Mouse (Mus musculus) spleen, adult 18-20 months (tissue): ENCODE data around the gene Cyb5b.
A peak's percentile ranks its signal among the peaks of the same experiment; 100 is the strongest.

ENCODE experiments used
- DNase-seq, 2 experiments: peaks; one replicate each; pipeline ENCODE4 v3.0.0; 2022; ENCODE audit warnings: mixed read lengths in 2 of 2

Cyb5b gene

DNA sequence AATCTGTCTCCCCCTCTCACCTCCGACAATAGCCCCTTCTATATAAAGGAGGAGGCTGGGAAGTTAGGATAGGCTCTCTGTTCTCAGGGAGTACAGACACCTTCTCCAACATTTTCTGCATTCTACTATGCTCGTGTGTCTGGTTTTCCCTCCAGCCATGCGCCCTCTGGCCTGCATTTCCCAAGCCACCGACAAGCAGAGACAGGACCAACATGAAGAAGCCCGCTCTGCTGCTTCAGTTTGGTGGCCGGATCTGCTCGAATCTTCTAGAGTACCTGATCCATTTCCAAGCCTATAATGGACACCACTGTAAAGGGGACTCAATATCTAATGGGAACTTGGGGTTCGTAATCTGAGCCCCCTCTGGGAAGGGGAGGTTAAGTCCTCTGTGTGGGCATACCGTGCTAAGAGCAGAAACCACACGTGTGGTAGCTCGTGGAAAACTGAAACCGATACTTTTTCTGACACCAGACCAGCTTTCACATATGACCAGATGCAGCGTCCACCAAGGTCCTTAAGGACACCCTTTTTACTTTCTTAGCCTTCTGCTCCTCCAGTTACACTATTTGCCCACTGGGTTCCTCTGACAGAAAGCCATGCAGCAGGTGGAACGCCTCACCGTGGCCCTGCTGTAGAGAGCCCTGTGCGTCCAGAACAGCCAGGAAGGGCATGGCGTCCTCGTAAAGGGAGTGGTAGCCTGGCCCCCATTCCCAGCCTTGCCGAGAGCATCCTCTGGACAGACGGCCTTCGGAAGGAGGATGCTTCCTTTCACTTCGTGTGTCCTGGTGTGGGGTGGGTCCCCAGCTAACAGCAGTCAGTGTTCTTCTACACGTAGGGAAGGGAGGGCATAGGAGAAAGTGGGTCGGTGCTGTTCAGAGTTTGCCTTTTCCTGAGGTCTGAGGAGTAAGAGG is 17.6 kb upstream of the Cyb5b start:
- DNase-seq, result no peak

DNA sequence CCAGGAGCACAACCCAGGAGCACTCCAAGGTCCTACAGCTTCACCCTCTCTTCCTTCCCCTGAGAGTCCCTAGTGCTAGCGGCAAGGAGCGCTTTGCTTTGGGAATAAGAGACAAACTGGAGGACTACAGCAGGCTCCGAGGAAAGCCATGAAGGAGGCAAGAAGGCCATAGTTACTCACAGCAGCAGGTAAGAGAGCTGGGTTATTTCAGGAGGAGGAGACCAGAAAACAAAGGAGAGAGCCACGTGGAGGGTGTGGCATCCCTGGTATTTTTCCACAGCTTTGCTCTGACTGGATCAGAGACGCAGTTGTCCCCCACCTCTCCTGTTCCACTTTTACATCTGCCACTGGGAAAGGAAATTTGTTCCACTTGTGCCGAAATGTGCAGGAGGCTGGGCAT is 16.6 kb upstream of the Cyb5b start:
- DNase-seq, result no peak

DNA sequence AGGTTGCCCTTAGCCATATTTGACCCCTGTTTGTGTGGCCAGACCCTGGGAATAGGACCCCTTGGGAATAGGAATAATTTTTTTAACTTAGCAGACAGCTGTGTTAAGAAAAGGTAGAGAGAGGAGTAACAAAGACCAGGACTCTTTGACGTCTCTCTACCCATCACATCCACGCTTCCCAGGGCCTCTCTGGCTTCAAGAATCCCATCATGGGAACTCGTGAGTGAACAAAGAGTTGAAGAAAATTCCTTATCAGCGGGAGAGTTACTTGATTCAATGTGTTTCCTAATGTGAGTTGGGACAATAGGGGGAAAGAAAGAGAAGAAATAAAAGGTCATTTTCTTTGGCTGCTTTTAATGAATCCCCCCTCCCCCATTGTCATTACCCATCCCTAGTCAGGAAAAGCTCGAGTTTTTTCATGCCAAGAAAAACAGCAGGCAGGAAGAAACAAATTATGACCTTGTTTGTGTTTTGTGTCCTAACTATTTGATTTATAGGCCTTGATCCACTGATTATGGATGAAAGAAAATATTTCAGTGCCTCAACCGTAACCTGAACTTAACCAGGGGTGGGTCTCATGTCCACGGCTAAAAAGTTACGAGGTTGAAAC is 14.3 kb upstream of the Cyb5b start:
- DNase-seq, result no peak

DNA sequence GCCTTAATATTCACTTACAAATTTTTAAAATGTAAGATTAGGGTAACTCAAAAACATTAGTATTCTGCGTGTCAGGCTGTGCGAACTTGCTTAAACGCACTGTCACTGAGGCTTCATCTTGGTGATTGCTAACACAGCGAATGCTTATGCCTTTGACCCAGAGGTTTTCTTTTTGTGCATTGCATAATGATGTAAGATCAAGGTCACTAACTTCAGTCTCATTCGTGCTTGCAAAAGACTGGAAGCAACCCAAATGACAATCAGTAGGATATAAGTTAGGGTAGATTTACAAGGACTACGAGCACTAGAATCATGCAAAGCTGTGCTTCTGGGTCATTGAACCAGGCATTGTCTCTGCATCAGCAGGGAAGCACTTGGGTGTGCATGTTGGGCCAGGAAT is 12.8 kb upstream of the Cyb5b start:
- no peak for DNase-seq

DNA sequence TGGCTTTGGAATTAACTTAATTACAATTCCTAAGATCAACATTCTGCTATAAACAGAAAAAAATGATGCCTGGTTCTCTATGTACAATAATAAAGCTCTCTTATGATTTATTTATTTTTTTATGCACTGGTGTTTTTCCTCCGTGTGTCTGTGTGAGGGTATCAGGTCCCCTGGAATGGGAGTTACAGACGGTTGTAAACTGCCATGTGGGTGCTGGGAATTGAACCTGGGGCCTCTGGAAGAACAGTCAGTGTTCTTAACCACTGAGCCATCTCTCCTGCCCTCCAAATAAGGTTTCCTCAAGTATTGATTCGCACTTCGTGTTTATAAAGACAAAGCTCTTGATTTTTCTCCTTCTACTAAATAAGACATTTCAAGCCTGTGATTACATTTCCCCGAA is 12.1 kb upstream of the Cyb5b start:
- no peak for DNase-seq

DNA sequence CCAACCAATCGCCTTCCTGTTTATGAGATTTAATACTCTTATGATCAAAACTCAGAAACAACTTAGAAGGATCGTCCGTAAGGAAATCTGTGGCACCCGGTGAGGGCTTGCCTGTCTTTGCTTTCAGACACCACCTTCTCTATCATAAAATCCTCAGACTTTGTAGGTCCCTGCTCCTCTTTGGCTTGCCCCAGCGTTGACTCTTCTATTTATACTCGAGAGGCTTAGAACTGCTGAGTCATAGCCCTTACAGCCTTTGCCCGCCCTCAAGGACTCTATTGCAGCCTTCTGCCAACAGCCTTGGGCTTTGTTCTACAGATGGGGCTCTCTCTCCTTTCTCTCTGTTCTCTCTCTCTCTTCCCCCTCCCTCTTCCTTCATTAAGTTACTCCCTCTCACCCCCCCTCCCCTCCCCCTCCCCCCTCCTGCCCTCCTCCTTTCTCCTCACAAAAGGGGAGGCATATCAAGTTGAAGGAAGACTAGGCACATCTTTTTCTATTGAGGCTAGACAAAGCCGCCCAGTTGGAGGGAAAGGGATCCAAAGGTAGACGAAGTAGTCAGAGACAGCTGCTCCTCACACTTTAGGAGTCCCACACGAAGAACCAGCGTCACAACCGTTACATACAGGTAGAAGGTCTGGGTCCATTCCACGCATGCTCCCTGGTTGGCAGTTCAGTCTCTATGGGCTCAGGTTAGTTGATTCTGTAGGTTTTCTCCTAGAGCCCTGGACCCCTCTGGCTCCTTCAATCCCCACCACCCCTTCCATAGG is 10.6 kb upstream of the Cyb5b start:
- no peak for DNase-seq

DNA sequence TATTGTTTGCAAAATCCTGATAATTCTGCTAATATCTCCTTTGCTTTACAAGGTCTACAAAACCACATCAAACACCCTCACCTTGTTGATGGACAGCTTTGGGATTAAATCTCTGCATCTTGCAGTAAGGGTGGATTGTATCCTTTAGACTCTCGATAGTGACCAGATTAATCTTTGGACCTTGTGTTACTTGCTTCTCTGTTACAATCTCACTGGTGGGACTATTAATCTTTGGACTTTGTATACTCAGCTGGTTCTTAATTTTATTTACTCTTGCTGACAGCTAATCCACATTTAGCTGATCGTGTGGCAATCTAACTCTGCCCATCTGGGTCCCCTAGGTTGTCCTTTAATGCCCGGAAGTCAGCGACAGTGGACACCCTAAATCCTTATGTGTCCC is 7.9 kb upstream of the Cyb5b start:
- DNase-seq, result no peak

DNA sequence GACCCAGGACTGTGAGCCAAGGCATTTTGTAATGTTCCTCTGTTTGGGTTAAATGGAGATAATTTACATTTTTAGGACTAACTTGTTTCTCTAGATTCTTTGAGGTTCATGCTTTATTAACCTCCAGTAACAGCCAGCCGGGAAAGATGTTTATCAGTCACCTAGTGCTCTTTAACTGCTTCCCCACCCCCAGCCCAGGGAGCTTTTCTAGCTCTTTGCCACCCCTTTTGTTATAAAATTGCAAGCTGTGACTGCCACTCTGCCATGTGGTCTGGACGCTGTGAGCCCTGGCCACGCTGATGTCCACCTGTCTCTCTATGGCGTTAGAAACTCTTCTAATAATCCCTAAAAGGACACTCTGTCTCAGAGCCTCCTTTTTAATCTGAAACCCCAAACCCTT is 6.9 kb upstream of the Cyb5b start:
- DNase-seq, result no peak

DNA sequence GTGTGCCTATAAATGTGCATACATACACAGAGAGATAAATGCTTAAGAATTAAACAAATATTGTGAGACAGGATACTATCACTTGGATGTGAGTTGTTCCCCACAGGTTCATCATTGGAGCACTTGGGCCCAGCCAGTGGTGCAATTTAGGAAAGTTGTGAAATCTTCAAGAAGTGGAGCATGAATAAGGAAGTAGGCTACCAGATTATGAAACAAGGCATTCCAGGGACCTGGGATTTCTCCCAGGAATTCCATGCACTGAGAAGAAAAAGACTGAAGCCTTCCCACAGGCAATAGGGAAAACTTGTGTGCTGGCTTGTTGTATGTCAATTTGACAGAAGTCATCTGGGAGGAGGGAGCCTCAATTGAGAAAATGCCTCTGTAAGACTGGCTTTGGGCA is 4.3 kb upstream of the Cyb5b start:
- no peak for DNase-seq

DNA sequence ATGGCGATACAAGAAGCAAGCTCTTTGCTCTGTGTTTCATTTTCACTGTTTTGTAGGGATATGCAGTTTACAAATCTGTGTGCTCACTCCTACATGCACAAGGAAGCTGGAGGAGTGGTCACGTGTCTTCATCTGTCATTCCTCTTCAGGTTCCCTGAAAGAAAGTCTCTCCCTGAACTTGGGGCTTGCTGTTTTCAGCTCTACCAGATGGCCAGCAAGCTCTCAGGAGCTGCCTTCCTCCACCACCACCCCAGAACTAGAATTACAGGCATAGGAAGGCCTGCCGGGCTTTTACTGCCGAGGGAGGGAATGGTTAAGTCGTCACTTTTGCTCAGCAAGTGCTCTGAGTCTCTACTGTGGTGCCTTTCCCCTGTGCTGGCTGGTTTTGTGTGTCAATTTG is 1.6 kb upstream of the Cyb5b start:
- no peak for DNase-seq

DNA sequence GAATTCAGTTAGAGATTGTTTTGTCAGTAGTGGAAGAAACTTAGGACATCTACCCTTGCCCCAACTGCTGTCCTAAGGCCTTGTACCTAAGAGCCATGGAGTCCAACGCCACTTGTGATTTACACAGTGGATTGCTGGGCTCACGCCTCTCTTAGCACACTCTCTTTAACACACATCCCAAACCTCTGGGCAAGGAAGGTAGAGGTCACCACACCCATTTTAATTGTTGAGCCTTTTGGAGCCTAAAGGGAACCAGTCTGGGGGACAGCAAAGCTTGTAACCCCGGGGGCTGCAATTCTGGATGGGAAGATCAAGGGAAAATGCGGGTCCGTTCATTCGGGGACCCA is 410 bp upstream of the Cyb5b start:
- DNase-seq, result no peak

DNA sequence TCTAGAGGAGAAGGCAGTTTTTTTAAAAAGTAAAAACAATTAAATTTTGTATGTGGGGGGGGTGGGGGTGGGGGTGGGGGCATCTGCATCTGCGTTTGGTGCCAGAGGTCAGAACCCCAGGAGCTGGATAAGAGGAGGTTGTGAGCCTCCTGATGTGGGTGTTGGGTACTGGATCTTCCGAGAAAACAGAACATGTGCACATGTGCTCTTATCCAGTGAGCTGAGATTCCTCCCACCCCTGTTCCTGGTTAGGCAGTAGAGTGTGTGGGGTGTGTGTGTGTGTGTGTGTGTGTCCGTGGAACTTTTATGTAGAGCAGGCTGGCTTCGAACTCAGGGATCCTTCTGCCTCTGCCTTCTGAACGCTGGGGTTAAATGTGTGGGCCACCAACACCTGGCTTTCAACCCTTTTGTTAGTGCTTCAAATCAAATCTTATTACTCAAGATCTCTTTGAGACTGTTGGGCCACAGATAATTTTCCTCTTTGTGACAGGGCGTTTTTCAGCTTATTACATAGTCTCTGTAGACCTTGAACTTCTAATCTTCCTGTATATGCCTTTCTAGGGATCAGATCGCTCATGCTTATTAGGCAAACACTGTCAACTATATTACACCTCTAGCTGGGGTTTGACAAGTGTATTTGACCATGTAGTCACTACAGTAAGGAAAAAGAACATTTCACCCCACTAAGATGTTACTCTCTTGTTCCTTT is 926 bp downstream of the Cyb5b start:
- DNase-seq, result no peak

DNA sequence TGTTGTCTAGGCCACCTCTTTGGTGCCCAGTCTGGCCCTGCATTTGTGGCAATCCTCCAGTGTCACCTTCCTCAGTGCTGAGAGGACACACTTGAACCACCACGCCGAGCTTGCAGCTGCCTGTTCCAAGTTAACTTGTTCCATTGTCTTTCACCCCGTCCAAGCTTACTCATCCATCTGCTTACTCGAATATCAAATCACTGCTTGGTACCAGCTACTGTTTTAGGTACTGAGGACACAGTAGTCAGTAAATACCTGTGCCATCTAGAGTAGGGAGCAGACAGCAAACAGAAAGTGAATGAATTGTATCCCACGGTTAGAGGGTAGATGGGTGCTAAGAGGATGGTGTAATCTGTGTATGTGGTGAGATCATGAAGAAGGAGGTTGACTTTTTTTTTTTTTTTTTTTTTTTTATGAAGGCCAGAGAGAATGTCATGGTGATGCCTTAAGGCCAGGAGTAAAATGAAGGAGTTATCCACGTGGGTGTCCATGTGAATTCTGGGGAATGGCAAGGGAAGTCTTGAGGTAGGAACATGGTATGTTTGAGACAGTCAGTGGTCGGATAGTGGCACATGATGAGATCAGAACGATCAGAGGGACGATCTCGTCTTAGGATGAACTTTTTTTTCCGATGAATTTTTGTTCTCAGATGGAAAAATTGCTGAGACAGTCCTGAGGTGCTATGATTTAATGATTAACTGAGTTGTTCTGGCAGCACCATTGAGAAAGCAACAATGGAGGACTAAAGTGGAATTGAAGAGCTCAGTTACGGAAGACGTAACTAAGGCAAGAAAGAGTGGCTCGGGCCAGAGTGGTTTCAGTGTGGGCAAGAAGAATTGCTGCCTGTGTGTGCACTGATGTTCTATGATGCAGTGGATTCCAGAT is 3.1 kb downstream of the Cyb5b start:
- DNase-seq, result no peak

DNA sequence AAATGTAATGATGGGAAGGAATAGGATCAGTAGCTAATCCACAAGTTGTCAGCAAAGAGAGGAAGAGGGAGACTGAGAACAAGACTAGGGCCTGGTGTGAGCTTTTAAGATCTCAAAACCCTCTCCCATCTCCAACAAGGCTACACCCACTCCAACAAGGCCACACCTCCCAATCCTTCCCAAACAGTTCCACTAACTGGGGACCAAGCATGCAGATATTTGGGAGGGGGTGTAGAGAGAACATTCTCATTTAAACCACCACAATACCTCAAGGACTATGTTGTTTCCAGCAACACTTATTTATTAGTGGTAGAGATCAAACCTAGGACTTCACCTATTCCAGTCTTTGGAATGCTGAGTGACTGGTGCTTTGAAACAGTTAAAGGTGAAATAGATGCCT is 6.4 kb downstream of the Cyb5b start:
- no peak for DNase-seq

DNA sequence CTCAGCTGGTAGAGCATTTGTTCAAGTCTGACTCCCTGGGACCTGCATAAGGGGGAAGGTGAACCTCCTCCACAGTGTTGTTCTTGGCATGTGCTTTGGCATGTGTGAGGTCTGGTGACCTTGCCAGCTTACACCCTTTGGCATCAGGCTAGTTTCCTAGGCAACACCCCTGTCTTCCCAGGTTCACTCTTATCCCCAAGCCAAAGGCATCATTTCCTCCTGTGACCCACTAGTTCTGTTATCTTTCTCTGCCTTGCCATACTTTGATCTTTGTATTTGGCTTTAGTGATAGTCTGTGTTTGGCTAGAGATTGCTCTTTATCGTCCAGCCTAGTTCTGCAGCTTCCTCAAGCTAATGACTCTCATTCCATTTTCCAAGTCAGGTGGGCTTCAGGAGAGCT is 7.4 kb downstream of the Cyb5b start:
- no peak for DNase-seq

DNA sequence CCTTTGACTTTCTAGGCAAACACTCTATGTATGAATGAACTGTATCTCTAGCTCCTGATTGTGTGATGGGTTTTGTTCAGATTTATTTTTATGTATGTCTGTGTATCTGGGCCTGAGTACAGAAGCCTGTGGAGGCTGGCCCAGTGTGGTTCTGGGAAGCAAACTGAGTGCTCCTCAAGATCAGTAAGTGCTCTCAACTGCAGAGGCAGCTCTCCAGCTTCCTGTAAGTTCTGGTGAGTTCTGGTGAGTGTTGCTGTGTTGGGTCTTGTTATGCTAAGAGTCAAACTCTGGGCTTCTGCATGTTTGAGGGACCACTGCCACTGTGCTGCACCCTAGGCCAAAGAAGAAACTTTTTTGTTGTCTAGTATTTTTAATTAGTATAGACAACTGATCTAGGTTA is 8.4 kb downstream of the Cyb5b start:
- DNase-seq, result no peak

DNA sequence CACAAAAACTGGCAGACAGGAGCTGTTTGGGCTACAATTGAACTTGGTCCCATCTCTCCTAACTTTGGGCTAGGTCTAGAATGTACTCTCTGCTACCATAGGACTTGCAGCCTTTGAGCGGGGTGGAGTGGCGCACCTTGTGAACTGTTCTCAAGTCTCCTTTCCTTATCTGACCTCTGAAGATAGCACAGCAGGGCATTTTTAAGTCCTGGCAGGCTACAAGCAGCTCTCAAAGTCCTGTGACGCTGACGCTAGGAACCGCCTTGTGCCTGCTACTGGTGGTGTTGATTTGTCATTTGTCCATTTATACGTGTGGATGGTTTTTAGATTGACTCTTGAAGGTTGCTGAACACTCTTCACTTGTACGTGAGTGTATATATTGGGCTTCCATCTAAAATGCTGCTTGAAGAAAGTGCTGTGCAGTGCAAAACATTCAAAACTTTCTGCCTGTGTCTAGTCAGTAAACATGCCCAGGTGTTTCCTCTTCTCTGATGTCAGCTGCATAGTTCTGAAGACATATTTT is 13.9 kb downstream of the Cyb5b start:
- peak in 1 of 2 experiments; percentile 7 for DNase-seq

DNA sequence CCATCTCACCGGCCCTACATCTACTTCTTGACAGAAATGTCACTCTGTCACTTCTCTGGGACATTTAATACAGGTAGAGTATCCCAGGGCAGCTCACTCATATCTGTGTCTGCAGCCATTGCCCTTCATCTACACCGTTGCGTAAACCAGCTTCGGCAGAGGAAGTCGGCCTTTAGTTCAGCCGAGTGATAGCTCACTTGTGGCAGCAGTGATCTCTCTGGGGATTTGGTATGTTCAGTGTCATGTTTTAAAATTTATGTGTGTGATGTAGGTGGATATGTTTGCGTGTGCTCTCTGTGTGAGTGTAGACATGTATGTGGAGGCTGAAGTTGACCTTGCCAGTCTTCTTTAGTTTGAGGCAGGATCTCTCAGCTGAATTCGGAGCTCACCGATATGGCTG is 15.3 kb downstream of the Cyb5b start:
- peak in 1 of 2 experiments; percentile 9 for DNase-seq

DNA sequence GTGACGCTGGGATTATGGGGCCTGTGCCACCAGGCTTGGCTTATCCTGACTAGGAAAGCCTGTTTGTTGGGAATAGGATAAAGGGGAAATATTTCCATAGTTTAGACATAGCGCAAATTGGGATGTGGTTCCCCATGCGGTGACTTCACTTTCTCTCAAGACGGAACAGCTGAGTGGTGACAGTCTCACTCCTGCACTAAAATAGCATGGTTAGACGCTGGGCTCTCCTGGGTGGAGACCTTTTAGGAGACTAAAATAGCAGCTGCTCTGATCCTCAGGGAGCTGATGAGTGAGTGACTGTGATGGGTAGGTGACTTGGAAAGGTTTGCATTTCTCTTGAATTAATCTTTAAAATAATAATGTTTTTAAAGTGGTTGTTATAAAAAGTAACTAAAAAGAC is 17.4 kb downstream of the Cyb5b start:
- DNase-seq, result no peak

DNA sequence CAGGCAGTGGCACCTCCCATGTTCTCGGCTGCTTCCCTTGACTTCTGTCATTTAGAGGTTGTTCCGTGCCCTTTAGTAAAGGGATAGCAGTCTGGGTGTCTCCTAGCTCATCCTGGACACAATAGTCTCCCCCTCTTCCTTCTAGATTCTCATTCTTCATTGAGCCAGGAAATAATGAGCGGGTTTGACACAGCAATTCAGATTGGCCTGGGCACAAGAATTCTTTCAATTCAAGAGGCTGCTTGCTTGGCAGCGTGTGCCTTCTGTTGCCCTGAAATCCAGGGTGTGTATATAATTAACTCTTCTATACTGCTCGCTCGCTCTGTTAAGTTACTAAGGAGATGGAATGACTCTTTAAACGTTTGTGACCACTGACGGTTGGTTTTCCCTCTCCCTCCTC is 21.7 kb downstream of the Cyb5b start:
- no peak for DNase-seq

DNA sequence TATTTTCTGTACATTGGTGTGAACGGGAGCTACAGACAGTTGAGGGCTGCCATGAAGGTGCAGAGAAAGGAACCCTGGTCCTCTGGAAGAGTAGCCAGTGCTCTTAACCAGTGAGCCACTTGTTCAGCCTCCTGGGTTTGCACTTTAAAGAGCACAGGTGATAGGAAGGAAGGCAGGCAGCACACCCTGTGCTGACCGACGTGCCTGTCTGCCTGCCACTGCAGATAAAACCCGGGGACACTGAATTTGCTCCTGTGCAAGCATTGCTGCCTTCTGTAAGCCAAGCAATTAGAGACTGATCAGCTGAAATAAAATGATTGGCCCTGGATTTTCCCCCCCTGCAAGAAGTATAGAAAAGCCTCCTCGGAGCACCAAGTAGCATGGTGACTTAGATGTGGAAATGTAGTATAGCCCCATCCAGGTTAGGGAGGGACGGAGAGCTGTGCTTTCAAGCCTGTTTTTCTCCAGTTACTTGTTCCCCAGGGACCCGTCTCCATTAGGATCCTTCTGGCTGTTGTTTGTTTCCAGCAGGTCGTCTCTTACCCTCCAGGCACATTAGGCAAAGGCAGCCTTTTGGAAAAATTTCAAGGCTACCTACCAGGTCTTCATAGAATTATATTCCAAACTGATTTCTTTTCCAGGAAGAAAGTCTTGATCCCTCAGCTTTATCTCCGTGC is 22.7 kb downstream of the Cyb5b start:
- no peak for DNase-seq
